Mouse (Mus musculus) heart, embryonic 15.5 days (tissue): Measurements from ENCODE around the gene Nfic. TPM values are rescaled to one million over a fixed set of nuclear protein-coding genes. Genes with fewer than 3 reads are reported as not detected.

ENCODE experiments used
- ATAC-seq: fragments of 200-750 bp; cut with Nextera tagmentation; replicated peaks from 2 replicates; pipeline ENCODE4 v1.8.0; 2017; ENCODE audit warnings: low read depth, moderate TSS enrichment; ENCODE audit not compliant: insufficient number of reproducible peaks, insufficient read depth, low FRiP score
- H3K27ac ChIP-seq: fragments of 300-500 bp; sonication (generic); 2 replicates; pipeline ENCODE4 v1.5.1; 2015; ENCODE audit warnings: mild to moderate bottlenecking, inconsistent platforms
- H3K27me3 ChIP-seq: fragments of 300-500 bp; sonication (generic); 2 replicates; pipeline ENCODE4 v1.6.1; 2015; ENCODE audit warnings: inconsistent platforms
- H3K36me3 ChIP-seq: fragments of 300-500 bp; sonication (generic); 2 replicates; pipeline ENCODE4 v1.6.1; 2015; ENCODE audit warnings: mild to moderate bottlenecking, inconsistent platforms
- H3K4me1 ChIP-seq: fragments of 300-500 bp; sonication (generic); replicated peaks from 2 replicates; pipeline ENCODE4 v1.6.1; 2015; ENCODE audit warnings: inconsistent platforms
- H3K4me2 ChIP-seq: fragments of 300-500 bp; sonication (generic); 2 replicates; pipeline ENCODE4 v1.6.1; 2015; ENCODE audit warnings: inconsistent platforms, mild to moderate bottlenecking, moderate library complexity
- H3K4me3 ChIP-seq: fragments of 300-500 bp; sonication (generic); 2 replicates; pipeline ENCODE4 v1.5.1; 2015; ENCODE audit warnings: mild to moderate bottlenecking, inconsistent platforms
- H3K9ac ChIP-seq: fragments of 300-500 bp; sonication (generic); 2 replicates; pipeline ENCODE4 v1.6.1; 2015; ENCODE audit warnings: mild to moderate bottlenecking, inconsistent platforms
- H3K9me3 ChIP-seq: fragments of 300-500 bp; sonication (generic); replicated peaks from 2 replicates; pipeline ENCODE4 v1.6.1; 2016; ENCODE audit warnings: inconsistent platforms
- WGBS: fragments of 180-500 bp; shearing (Covaris S2); methylation state at CpG from one replicate; pipeline ENCODE4 v1.1.7; 2015; ENCODE audit warnings: mixed read lengths; 5-methylcytosine and 5-hydroxymethylcytosine counted together
- polyA plus RNA-seq: library from polyadenylated mRNA; unstranded; fragments of >200 nt; fragmentation: Nextera tagmentation; extraction: Ambion mirVana; gene quantifications from 2 replicates; pipeline ENCODE4 v1.2.1, GENCODE M21; 2015

Gene Nfic
- polyA plus RNA-seq, 1 experiment from 2014 or later = 60.9 TPM

DNA sequence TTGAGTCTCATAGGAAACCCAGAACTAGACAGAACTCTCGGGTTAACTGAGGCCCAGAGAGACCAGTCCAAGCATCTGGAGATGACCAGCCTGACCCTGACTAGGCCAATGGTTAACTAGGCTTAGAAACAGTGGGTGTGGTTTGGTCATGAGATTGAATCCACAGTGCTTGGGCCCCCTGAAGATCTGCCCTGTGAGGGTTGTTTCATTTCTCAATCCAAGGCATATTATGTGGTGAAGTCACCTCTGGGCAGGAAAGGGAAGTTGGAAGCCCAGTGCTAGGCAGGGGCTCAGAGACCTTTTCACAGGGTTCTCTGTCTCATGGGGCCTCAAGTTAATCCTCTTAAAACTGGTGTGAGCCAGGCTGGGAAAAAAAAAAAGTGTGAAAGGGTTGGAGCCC lies 96.6 kb downstream of the Nfic start:
- Histone ChIP-seq H3K4me1 (peaks cover 71% of the 10 kb centered on the region), H3K27me3 (no peaks in the 10 kb centered on the region), H3K9me3 (no peaks in the 10 kb centered on the region), H3K36me3 (no peaks in the 10 kb centered on the region), H3K27ac (peak overlapping the region; percentile 78), H3K4me2 (peak overlapping the region; percentile 98), H3K9ac (0 out of 2 replicates have a peak overlapping the region, but pooled peaks have one; percentile 95), H3K4me3 (peak overlapping the region; percentile 95)
- no peak for ATAC-seq
- WGBS = 63% methylated on average over 1 of the region's 1 CpGs

DNA sequence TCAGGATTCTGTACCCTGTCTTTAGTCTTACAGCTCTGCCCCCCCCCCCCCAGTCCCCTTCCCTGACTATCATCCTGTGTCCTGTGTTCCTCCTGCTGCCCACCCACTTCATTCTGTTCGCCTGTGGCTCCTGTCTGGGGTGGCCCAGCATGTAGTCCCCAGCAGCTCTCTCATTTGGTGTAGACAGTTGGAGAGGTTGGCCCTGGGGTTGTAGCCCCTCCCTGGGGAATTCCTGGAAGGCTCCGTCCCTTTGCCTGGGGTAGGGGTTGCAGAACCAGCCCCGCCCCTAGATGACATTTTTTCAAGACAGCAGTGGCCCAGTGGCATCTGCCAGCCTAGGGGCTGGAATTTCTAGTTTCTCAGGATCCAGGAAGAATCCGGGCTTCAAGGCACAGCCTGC lies 97.2 kb downstream of the Nfic start:
- no peaks in the 10 kb centered on the region for H3K27me3 ChIP-seq
- 14% methylated on average over 4 of the region's 4 CpGs for WGBS
- H3K36me3 ChIP-seq = no peaks in the 10 kb centered on the region
- H3K9me3 ChIP-seq = no peaks in the 10 kb centered on the region
- ATAC-seq = no peak
- peak overlapping the region; percentile 95 for H3K4me3 ChIP-seq
- H3K4me2 ChIP-seq = peak overlapping the region; percentile 98
- H3K27ac ChIP-seq = peak overlapping the region; percentile 78
- H3K9ac ChIP-seq = peak overlapping the region; percentile 95
- peaks cover 64% of the 10 kb centered on the region for H3K4me1 ChIP-seq

DNA sequence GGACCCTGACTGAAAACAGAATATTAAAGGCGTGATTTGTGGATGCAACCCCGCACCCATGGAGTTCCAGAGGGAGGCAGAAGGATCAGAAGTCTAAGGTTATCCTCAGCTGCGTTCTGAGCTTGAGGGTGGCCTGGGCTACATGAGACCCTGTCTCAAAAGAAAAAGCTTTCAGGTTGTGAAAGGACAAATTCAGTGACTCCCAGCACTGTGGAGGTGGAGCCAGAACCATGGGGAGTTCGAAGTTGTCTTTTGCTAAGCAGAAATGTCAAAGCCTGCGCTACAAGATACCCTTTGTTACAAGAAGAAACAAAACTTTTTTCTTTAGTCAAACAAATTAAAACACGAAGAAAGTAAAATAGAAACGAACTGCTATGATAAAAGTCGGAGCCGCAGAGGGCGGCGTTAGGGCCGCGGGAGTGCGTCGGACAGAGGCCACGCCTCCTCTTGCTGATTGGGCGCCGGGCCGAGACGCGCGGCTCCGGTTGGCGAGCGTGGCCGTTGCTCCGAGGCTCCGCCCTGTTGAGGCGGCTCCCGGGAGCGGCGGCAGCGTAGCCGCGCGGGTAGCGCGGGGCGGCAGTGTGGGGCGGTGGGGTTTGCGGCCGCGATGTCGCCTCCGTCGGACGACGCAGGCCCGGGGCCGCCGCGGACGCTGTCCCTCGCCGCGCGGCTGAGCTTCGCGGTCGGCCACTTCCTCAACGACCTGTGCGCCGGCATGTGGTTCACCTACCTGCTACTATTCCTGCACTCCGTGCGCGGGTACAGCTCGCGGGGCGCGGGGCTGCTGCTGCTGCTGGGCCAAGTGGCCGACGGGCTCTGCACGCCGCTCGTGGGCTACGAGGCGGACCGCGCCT lies 98.2 kb downstream of the Nfic start, which contains the start of gene Mfsd12:
Gene Mfsd12 (plus strand): TSS at position 501 of the 854 bp plus-strand sequence.
- Histone ChIP-seq H3K27ac (peak within 1 kb of the TSS; percentile 78), H3K9me3 (no peaks in the 10 kb centered on the region), H3K4me3 (peak within 1 kb of the TSS; percentile 95), H3K9ac (peak within 1 kb of the TSS; percentile 95), H3K36me3 (no peaks in the 10 kb centered on the region), H3K27me3 (no peaks in the 10 kb centered on the region), H3K4me1 (peaks cover 54% of the 10 kb centered on the region), H3K4me2 (peak within 1 kb of the TSS; percentile 98)
- peak; percentile 81 for ATAC-seq
- 2% methylated on average over 79 of the region's 79 CpGs for WGBS

DNA sequence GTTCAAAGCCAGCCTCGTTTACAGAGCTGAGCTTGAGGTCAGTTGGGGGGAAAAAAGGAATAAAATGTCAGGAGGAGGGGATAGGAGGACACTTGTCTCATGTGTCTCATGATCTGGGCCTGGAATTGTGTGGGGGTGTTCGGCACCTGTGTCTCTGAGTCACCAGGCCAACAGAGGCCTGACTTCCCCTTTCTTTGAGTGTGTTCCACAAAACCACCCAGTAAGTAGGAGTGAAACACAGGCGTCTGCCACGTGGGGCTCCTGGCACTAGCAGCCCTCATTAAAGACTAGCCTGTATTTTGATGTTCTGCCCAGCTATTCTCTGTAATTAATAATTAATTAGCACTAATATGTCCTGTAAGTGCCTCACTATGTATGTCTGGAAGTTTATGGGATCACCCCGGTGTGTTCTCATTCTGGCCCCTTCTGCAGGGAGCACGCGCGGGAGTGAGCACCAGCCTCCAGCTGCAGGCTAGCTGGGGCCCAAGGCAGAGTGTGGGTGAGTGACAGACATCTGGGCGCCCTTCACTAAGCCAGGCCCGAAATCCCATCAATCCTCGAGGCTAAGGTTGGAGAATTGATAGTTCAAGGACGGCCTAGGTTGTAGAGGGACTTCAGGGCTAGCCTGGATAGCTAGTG lies 99.0 kb downstream of the Nfic start:
- no peaks in the 10 kb centered on the region for H3K9me3 ChIP-seq
- H3K36me3 ChIP-seq = no peaks in the 10 kb centered on the region
- H3K4me3 ChIP-seq = peak overlapping the region; percentile 95
- no peaks in the 10 kb centered on the region for H3K27me3 ChIP-seq
- H3K4me1 ChIP-seq = peaks cover 49% of the 10 kb centered on the region
- H3K4me2 ChIP-seq = peak overlapping the region; percentile 98
- ATAC-seq = no peak
- H3K9ac ChIP-seq = peak overlapping the region; percentile 8; the same call in 1 of the 2 replicates
- H3K27ac ChIP-seq = peak overlapping the region; percentile 46; the same call in 1 of the 2 replicates
- 50% methylated on average over 12 of the region's 12 CpGs for WGBS

DNA sequence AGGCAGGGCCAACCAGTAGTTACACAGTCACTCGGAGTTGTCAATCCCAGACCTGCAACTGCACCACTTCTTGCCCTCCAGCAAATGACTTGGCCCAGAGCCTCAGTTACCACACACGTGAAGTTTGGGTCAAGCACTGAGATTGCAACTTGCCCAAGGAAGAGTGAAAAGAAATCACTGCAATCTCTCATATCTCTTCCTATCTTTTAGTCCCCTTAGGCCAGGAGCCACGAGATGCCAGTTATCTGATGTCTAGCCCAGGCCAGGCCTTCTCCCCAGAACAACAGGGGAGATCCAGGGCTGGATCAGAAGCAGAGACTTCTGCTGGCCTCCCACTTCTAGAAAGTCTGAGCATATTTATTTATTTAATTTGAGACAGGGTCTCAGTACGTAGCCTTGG lies 99.9 kb downstream of the Nfic start:
- H3K4me2 ChIP-seq = no peak overlapping the region
- no peak overlapping the region for H3K27ac ChIP-seq
- no peaks in the 10 kb centered on the region for H3K27me3 ChIP-seq
- no peak overlapping the region for H3K9ac ChIP-seq
- WGBS = 68% methylated on average over 4 of the region's 4 CpGs
- no peak overlapping the region for H3K4me3 ChIP-seq
- ATAC-seq = no peak
- H3K9me3 ChIP-seq = no peaks in the 10 kb centered on the region
- H3K4me1 ChIP-seq = peaks cover 46% of the 10 kb centered on the region
- no peaks in the 10 kb centered on the region for H3K36me3 ChIP-seq

DNA sequence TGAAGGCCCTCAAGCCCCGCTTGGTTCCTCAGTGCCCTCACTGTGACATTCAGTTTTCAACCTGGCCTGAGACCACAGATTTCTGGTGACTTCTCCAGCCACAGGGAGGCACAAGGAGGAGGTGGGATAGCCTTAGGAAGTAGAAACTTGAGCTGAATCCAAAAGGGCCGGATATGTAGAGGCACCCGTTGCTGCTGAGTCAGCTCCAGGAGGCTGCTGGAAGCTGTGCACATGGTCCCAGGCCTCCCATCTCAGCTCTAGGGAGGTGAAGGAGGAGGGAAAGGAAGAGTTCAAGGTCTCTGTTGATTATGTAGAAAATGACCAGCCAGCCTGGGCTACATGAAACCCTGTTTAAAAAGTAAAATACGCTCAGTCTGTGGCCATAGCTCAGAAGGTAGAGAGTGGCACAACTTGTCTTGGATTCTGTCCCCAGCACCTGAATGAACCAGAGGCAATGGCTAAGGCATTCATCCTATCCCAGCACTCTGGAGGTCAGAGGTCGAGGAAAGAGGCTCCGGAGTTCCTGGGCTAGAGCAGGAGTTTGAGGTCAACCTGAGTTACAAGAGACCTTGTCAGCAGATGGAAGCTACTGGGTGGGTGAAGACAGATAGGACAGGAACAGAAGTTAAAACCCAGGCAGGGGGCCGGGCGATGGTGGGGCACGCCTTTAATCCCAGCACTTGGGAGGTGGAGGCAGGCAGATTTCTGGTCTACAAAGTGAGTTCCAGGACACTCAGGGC lies 100.5 kb downstream of the Nfic start:
- no peak overlapping the region for H3K4me2 ChIP-seq
- H3K27me3 ChIP-seq = no peaks in the 10 kb centered on the region
- H3K9ac ChIP-seq = no peak overlapping the region
- H3K4me1 ChIP-seq = peaks cover 40% of the 10 kb centered on the region
- WGBS = 64% methylated on average over 9 of the region's 9 CpGs
- no peaks in the 10 kb centered on the region for H3K9me3 ChIP-seq
- no peaks in the 10 kb centered on the region for H3K36me3 ChIP-seq
- H3K4me3 ChIP-seq = no peak overlapping the region
- no peak for ATAC-seq
- peak overlapping the region; percentile 37; the same call in 1 of the 2 replicates for H3K27ac ChIP-seq

DNA sequence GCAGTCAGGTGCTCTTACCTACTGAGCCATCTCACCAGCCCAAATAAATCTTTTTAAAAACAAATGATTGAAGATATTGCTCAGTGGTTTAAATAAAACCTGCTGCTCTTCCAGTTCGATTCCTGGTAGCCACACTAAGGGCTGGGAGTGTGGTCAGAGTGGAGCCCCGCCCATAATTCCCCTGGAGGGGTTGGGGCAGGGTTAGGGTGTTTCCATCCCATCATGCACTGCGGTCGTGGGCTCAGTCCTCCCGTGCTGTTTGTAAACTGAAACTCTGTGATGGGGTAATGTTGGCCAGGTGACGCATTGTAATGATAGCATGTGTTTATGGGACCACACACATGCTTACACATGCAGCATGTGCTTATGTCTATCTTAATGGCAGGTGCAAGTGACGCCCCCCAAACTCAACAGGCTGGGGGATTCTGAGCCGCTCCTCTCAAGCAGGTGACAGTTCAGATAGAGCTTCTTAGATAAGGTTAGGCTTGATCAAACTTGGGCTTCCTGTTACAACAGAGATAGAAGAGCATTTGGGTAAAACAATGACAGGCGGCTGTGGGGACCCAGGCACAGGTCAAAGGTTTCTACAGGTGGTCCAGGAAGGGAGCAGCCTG lies 103.7 kb downstream of the Nfic start:
- Histone ChIP-seq H3K36me3 (peaks cover 7% of the 10 kb centered on the region; the same call in 1 of the 2 replicates), H3K9me3 (no peaks in the 10 kb centered on the region), H3K4me2 (no peak overlapping the region), H3K9ac (no peak overlapping the region), H3K4me3 (no peak overlapping the region), H3K27me3 (no peaks in the 10 kb centered on the region), H3K27ac (no peak overlapping the region), H3K4me1 (peaks cover 44% of the 10 kb centered on the region)
- ATAC-seq = no peak
- WGBS = 18% methylated on average over 9 of the region's 9 CpGs

DNA sequence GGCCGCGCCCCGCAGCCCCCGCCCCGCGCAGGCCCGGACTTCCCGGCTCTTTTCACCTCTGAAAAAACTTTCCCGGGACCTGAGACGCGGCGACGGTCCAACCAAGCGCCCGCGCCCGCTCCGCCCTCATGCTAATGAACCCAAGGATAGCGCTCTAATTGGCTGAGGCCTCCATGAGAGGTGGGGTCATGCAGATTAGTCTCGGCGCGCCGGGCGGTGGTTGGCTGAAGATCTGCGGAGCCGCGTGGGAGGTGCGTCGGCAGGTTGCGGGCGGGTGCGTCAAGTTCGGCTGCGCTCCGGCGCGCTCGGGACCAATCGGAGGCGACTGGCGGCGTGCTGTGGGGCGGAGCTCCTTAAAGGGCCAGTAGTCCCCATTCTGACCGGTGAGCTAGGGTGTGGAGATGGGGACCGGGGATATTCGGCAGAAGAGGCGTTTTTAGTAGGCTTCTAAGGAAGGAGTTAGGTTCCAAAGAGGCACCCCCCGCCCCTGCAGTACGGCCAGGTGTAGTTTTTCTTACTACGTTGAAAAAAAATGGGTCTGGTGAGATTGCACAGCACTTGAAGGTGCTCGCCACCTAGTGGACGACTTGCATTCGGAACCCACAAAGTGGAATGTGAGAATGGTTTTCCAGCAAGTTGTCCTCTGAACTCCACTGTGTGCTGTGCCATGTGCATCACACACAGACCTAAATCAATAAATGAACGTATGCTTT lies 104.9 kb downstream of the Nfic start, which contains the start of gene Hmg20b:
Gene Hmg20b (minus strand): TSS at position 130 of the 713 bp plus-strand sequence.
- H3K36me3 ChIP-seq = peaks cover 20% of the 10 kb centered on the region; the same call in 1 of the 2 replicates
- ATAC-seq = peak; percentile 94
- peak within 1 kb of the TSS; percentile 73 for H3K4me3 ChIP-seq
- H3K9me3 ChIP-seq = no peaks in the 10 kb centered on the region
- peak within 1 kb of the TSS; percentile 83 for H3K27ac ChIP-seq
- peak within 1 kb of the TSS; percentile 73 for H3K4me2 ChIP-seq
- H3K9ac ChIP-seq = peak within 1 kb of the TSS; percentile 90
- H3K4me1 ChIP-seq = peaks cover 43% of the 10 kb centered on the region
- WGBS = under 1% methylated on average over 54 of the region's 54 CpGs
- H3K27me3 ChIP-seq = no peaks in the 10 kb centered on the region

DNA sequence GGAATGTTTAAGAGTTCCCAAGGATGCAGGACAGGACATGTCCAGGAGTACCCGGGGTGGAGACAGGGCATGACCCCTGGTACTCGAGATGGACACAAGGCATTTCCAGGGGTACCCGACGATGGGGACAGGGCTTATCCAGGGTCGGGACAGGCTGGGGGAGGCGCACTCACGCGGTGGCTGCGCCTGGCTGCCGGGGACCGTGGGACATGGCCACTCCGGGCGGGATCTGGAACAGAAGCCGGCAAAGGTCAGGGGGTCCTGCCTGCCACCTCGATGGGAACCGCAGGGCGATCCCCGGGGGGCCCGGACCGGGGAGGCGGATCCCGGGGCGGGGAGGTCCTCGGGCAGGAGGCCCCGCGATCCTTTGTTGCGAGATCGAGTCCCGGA lies 105.5 kb downstream of the Nfic start:
- under 1% methylated on average over 29 of the region's 29 CpGs for WGBS
- no peaks in the 10 kb centered on the region for H3K27me3 ChIP-seq
- ATAC-seq = no peak; the same call in 1 of the 2 replicates
- no peaks in the 10 kb centered on the region for H3K9me3 ChIP-seq
- peaks cover 21% of the 10 kb centered on the region; the same call in 1 of the 2 replicates for H3K36me3 ChIP-seq
- H3K4me3 ChIP-seq = peak overlapping the region; percentile 73
- H3K4me1 ChIP-seq = peaks cover 45% of the 10 kb centered on the region
- peak overlapping the region; percentile 90 for H3K9ac ChIP-seq
- peak overlapping the region; percentile 83 for H3K27ac ChIP-seq
- H3K4me2 ChIP-seq = peak overlapping the region; percentile 73

DNA sequence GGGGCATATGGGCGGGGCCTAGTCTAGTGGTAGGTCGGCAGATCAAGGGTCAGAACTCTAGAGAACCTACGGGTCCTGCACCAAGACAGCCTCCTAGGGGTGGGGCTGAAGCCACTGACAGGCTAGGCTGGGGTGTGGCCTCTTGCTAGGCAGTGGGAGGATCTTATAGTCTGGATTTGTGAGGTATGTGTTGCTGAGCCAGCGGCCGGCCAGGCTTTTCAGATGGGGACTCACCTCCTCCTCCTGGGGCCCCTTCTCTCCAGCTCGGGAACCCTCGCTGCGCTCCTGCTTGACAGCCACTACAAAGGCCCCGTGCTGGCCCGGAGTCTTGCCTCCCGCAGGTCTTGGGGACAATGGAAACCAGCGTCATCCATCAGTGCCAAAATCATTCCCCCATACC lies 106.3 kb downstream of the Nfic start:
- H3K27ac ChIP-seq = peak overlapping the region; percentile 58
- H3K36me3 ChIP-seq = peaks cover 21% of the 10 kb centered on the region; the same call in 1 of the 2 replicates
- 0 out of 2 replicates have a peak, but pooled peaks have one; percentile 14 for ATAC-seq
- no peaks in the 10 kb centered on the region for H3K27me3 ChIP-seq
- peak overlapping the region; percentile 73 for H3K4me3 ChIP-seq
- H3K9ac ChIP-seq = peak overlapping the region; percentile 90
- peaks cover 51% of the 10 kb centered on the region for H3K4me1 ChIP-seq
- peak overlapping the region; percentile 73 for H3K4me2 ChIP-seq
- no peaks in the 10 kb centered on the region for H3K9me3 ChIP-seq
- 6% methylated on average over 12 of the region's 12 CpGs for WGBS
